Mouse (Mus musculus): ENCODE measurements around the gene Auts2.

Auts2 gene

GRCm38 (mm10) chr5:131677518-131677917 lies 865.6 kb downstream of the Auts2 start:
- DNase-seq (ENCODE audit: low spot score in 2 of 2) = no peak

GRCm38 (mm10) chr5:131673696-131674095 lies 869.4 kb downstream of the Auts2 start:
- no peak for DNase-seq (ENCODE audit: low spot score in 2 of 2)

- DNase-seq (ENCODE audit: low spot score in 2 of 2) = no peak
Observed at GRCm38 (mm10) chr5:131665068-131665467, 878.1 kb downstream of the Auts2 start.

GRCm38 (mm10) chr5:131664657-131665056 lies 878.5 kb downstream of the Auts2 start:
- no peak for DNase-seq (ENCODE audit: low spot score in 2 of 2)

GRCm38 (mm10) chr5:131662657-131663056 lies 880.5 kb downstream of the Auts2 start:
- no peak for DNase-seq (ENCODE audit: low spot score in 2 of 2)

GRCm38 (mm10) chr5:131658822-131659515 lies 884.2 kb downstream of the Auts2 start:
- DNase-seq (ENCODE audit: low spot score in 2 of 2) = no peak

- DNase-seq (ENCODE audit: low spot score in 2 of 2) = no peak
Observed at GRCm38 (mm10) chr5:131654206-131654605, 888.9 kb downstream of the Auts2 start.

- no peak for DNase-seq (ENCODE audit: low spot score in 2 of 2)
Observed at GRCm38 (mm10) chr5:131650381-131650891, 892.7 kb downstream of the Auts2 start.

- DNase-seq (ENCODE audit: low spot score in 2 of 2) = no peak
Observed at GRCm38 (mm10) chr5:131647683-131648119, 895.4 kb downstream of the Auts2 start.

GRCm38 (mm10) chr5:131647104-131647682 lies 896.0 kb downstream of the Auts2 start:
- no peak for DNase-seq (ENCODE audit: low spot score in 2 of 2)

- no peak for DNase-seq (ENCODE audit: low spot score in 2 of 2)
Observed at GRCm38 (mm10) chr5:131646192-131646775, 896.9 kb downstream of the Auts2 start.

- DNase-seq (ENCODE audit: low spot score in 2 of 2) = no peak
Observed at GRCm38 (mm10) chr5:131645341-131646191, 897.6 kb downstream of the Auts2 start.

- DNase-seq (ENCODE audit: low spot score in 2 of 2) = no peak
Observed at GRCm38 (mm10) chr5:131644331-131644730, 898.8 kb downstream of the Auts2 start.

GRCm38 (mm10) chr5:131643176-131644174 lies 899.7 kb downstream of the Auts2 start:
- DNase-seq (ENCODE audit: low spot score in 2 of 2) = no peak

GRCm38 (mm10) chr5:131642752-131643151 lies 900.4 kb downstream of the Auts2 start:
- no peak for DNase-seq (ENCODE audit: low spot score in 2 of 2)

GRCm38 (mm10) chr5:131636431-131636830 lies 906.7 kb downstream of the Auts2 start:
- no peak for DNase-seq (ENCODE audit: low spot score in 2 of 2)

- no peak for DNase-seq (ENCODE audit: low spot score in 2 of 2)
Observed at GRCm38 (mm10) chr5:131634731-131635130, 908.4 kb downstream of the Auts2 start.

- no peak for DNase-seq (ENCODE audit: low spot score in 2 of 2)
Observed at GRCm38 (mm10) chr5:131631998-131632379, 911.2 kb downstream of the Auts2 start.

GRCm38 (mm10) chr5:131631038-131631997 lies 911.8 kb downstream of the Auts2 start:
- DNase-seq (ENCODE audit: low spot score in 2 of 2) = no peak

GRCm38 (mm10) chr5:131630577-131630976 lies 912.6 kb downstream of the Auts2 start:
- no peak for DNase-seq (ENCODE audit: low spot score in 2 of 2)
